Mouse (Mus musculus): ENCODE data around the gene Ranbp17. TPM values are rescaled to one million over a fixed set of nuclear protein-coding genes. Genes with fewer than 3 reads are reported as not detected.

Gene Ranbp17
- total and polyA plus RNA-seq, 2 experiments from 2014 or later, result 5.8 to 9.1 TPM

- H3K9me3 ChIP-seq (ENCODE audit: low read length), result no peaks in the 10 kb centered on the region
- no peak overlapping the region for H3K4me2 ChIP-seq (ENCODE audit: low read depth)
- 63% methylated on average over 11 of the region's 11 CpGs for WGBS
- H3K36me3 ChIP-seq (ENCODE audit: insufficient read depth), result no peaks in the 10 kb centered on the region
- no peaks in the 10 kb centered on the region for H3K4me1 ChIP-seq (ENCODE audit: insufficient read depth)
- TF ChIP-seq CTCF (IDR thresholded peaks at IDR 0.05; ENCODE audit: low read depth), result no peak
- no peak overlapping the region for H3K27ac ChIP-seq (ENCODE audit: low read depth, low read length)
- DNase-seq (peak; percentile 7), ATAC-seq (no peak)
- H3K27me3 ChIP-seq (ENCODE audit: insufficient read depth, low read length), result no peaks in the 10 kb centered on the region
- no peak overlapping the region for H3K4me3 ChIP-seq (ENCODE audit: low read depth, low read length)
- H3K9ac ChIP-seq, result no peak overlapping the region
Observed at GRCm38 (mm10) chr11:33299371-33299770, 214.2 kb downstream of the Ranbp17 start.

DNA sequence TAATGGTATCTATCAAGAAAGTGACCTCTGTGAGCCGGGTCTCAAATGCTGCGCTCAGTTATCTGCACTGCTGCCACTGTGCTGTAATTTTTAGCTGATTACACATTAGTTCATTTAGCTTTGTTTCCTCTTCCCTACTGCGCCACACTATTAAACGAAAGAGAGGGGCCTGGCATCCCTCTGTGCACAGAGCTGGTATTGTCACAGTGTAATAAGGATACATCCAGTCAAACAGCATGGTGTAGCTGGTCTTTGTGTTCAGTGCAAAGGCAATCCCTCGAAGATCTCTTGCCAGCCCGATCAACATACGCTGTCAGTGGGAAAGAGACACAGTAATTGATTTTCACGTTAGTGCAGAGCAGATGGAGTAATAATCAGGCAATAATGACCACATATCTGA, 216.4 kb downstream of the Ranbp17 start:
- DNase-seq, result peak; percentile 21
- peak; percentile 55 for ATAC-seq
- H3K27me3 ChIP-seq (ENCODE audit: insufficient read depth, low read length), result no peaks in the 10 kb centered on the region
- H3K36me3 ChIP-seq (ENCODE audit: insufficient read depth), result no peaks in the 10 kb centered on the region
- no peak for TF ChIP-seq CTCF (IDR thresholded peaks at IDR 0.05; ENCODE audit: low read depth)
- no peaks in the 10 kb centered on the region for H3K9me3 ChIP-seq (ENCODE audit: low read length)
- H3K9ac ChIP-seq, result no peak overlapping the region
- H3K4me2 ChIP-seq (ENCODE audit: low read depth), result no peak overlapping the region
- no peak overlapping the region for H3K27ac ChIP-seq (ENCODE audit: low read depth, low read length)
- WGBS, result 26% methylated on average over 8 of the region's 8 CpGs
- no peaks in the 10 kb centered on the region for H3K4me1 ChIP-seq (ENCODE audit: insufficient read depth)
- no peak overlapping the region for H3K4me3 ChIP-seq (ENCODE audit: low read depth, low read length)

- 47% methylated on average over 3 of the region's 3 CpGs for WGBS
- H3K4me1 ChIP-seq (ENCODE audit: insufficient read depth), result no peaks in the 10 kb centered on the region
- DNase-seq (peak; percentile 47), ATAC-seq (no peak)
- TF ChIP-seq CTCF (IDR thresholded peaks at IDR 0.05; ENCODE audit: low read depth), result peak; percentile 64
- no peak overlapping the region for H3K4me2 ChIP-seq (ENCODE audit: low read depth)
- H3K9ac ChIP-seq, result no peak overlapping the region
- no peaks in the 10 kb centered on the region for H3K36me3 ChIP-seq (ENCODE audit: insufficient read depth)
- no peak overlapping the region for H3K4me3 ChIP-seq (ENCODE audit: low read depth, low read length)
- no peaks in the 10 kb centered on the region for H3K9me3 ChIP-seq (ENCODE audit: low read length)
- no peak overlapping the region for H3K27ac ChIP-seq (ENCODE audit: low read depth, low read length)
- H3K27me3 ChIP-seq (ENCODE audit: insufficient read depth, low read length), result no peaks in the 10 kb centered on the region
Observed at GRCm38 (mm10) chr11:33295422-33295821, 218.1 kb downstream of the Ranbp17 start.

GRCm38 (mm10) chr11:33294063-33294462, 219.5 kb downstream of the Ranbp17 start:
- Histone ChIP-seq H3K4me2 (ENCODE audit: low read depth) (no peak overlapping the region), H3K36me3 (ENCODE audit: insufficient read depth) (no peaks in the 10 kb centered on the region), H3K9me3 (ENCODE audit: low read length) (no peaks in the 10 kb centered on the region), H3K4me1 (ENCODE audit: insufficient read depth) (no peaks in the 10 kb centered on the region), H3K27ac (ENCODE audit: low read depth, low read length) (no peak overlapping the region), H3K4me3 (ENCODE audit: low read depth, low read length) (no peak overlapping the region), H3K27me3 (ENCODE audit: insufficient read depth, low read length) (no peaks in the 10 kb centered on the region), H3K9ac (no peak overlapping the region)
- 76% methylated on average over 6 of the region's 6 CpGs for WGBS
- DNase-seq, result no peak
- TF ChIP-seq CTCF (IDR thresholded peaks at IDR 0.05; ENCODE audit: low read depth), result no peak
- no peak for ATAC-seq

DNA sequence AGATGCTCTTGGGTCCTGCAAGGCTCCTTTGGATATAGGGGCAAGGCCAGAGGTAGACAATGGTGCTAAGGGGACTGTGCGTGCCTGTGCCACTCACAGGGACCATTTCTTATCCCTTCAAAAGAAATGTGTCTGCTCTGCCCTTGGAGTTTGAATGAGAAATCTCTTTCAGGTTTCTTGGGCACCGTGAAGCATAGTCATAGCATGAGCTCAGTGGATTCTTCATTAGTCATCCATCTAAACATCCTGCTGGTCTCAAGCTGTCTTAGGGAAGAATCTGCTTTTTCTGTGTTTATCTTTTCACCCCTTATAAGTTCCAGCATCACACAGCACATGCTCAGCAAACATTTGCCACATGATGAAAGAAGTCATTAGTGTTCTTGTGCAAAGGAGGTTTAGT, 235.0 kb downstream of the Ranbp17 start:
- Histone ChIP-seq H3K9ac (no peak overlapping the region), H3K4me1 (ENCODE audit: insufficient read depth) (no peaks in the 10 kb centered on the region), H3K27me3 (ENCODE audit: insufficient read depth, low read length) (no peaks in the 10 kb centered on the region), H3K36me3 (ENCODE audit: insufficient read depth) (no peaks in the 10 kb centered on the region), H3K4me3 (ENCODE audit: low read depth, low read length) (no peak overlapping the region), H3K4me2 (ENCODE audit: low read depth) (no peak overlapping the region), H3K27ac (ENCODE audit: low read depth, low read length) (no peak overlapping the region), H3K9me3 (ENCODE audit: low read length) (no peaks in the 10 kb centered on the region)
- DNase-seq (no peak), ATAC-seq (no peak)
- WGBS, result 96% methylated on average over 2 of the region's 2 CpGs
- no peak for TF ChIP-seq CTCF (IDR thresholded peaks at IDR 0.05; ENCODE audit: low read depth)

GRCm38 (mm10) chr11:33276637-33277036, 236.9 kb downstream of the Ranbp17 start, which contains the start of gene Gm12117:
Gene Gm12117, minus strand, starts transcription at chr11:33276737.
- WGBS, result over 99% methylated on average over 3 of the region's 3 CpGs
- no peak for DNase-seq
- H3K36me3 ChIP-seq (ENCODE audit: insufficient read depth), result no peaks in the 10 kb centered on the region
- no peak within 1 kb of the TSS for H3K4me3 ChIP-seq (ENCODE audit: low read depth, low read length)
- TF ChIP-seq CTCF (IDR thresholded peaks at IDR 0.05; ENCODE audit: low read depth), result no peak
- H3K9me3 ChIP-seq (ENCODE audit: low read length), result no peaks in the 10 kb centered on the region
- H3K27ac ChIP-seq (ENCODE audit: low read depth, low read length), result no peak within 1 kb of the TSS
- no peaks in the 10 kb centered on the region for H3K4me1 ChIP-seq (ENCODE audit: insufficient read depth)
- no peak for ATAC-seq
- H3K27me3 ChIP-seq (ENCODE audit: insufficient read depth, low read length), result no peaks in the 10 kb centered on the region
- no peak within 1 kb of the TSS for H3K4me2 ChIP-seq (ENCODE audit: low read depth)
- no peak within 1 kb of the TSS for H3K9ac ChIP-seq

GRCm38 (mm10) chr11:33274816-33275215, 238.7 kb downstream of the Ranbp17 start:
- 90% methylated on average over 3 of the region's 3 CpGs for WGBS
- Histone ChIP-seq H3K27ac (ENCODE audit: low read depth, low read length) (no peak overlapping the region), H3K9ac (no peak overlapping the region), H3K4me2 (ENCODE audit: low read depth) (no peak overlapping the region), H3K9me3 (ENCODE audit: low read length) (no peaks in the 10 kb centered on the region), H3K4me3 (ENCODE audit: low read depth, low read length) (no peak overlapping the region), H3K4me1 (ENCODE audit: insufficient read depth) (no peaks in the 10 kb centered on the region), H3K36me3 (ENCODE audit: insufficient read depth) (no peaks in the 10 kb centered on the region), H3K27me3 (ENCODE audit: insufficient read depth, low read length) (no peaks in the 10 kb centered on the region)
- TF ChIP-seq CTCF (IDR thresholded peaks at IDR 0.05; ENCODE audit: low read depth), result no peak
- no peak for ATAC-seq
- no peak for DNase-seq

DNA sequence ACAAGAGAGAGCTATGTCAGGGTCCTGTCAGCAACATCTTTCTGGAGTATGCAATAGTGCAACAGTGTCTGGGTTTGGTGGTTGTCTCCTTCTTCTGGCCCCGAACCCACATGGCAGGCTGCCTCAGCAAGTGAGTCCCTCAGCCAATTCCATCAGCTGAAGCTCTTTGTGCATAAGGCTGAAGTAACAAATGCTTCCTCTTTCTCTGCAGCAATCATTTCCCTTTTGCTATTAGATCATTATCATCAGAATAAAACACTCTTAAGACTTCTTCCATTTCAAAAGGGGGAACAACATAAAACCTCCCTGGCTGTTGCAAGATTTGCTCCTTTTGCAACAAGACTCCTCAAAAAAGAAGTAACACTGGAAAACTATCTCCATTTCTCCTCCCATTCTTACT, 239.3 kb downstream of the Ranbp17 start:
- Histone ChIP-seq H3K4me1 (ENCODE audit: insufficient read depth) (no peaks in the 10 kb centered on the region), H3K4me2 (ENCODE audit: low read depth) (no peak overlapping the region), H3K36me3 (ENCODE audit: insufficient read depth) (no peaks in the 10 kb centered on the region), H3K27me3 (ENCODE audit: insufficient read depth, low read length) (no peaks in the 10 kb centered on the region), H3K4me3 (ENCODE audit: low read depth, low read length) (no peak overlapping the region), H3K9ac (no peak overlapping the region), H3K9me3 (ENCODE audit: low read length) (no peaks in the 10 kb centered on the region), H3K27ac (ENCODE audit: low read depth, low read length) (no peak overlapping the region)
- DNase-seq, result no peak
- WGBS, result 55% methylated on average over 1 of the region's 1 CpGs
- no peak for ATAC-seq
- no peak for TF ChIP-seq CTCF (IDR thresholded peaks at IDR 0.05; ENCODE audit: low read depth)
